Mouse (Mus musculus): ENCODE data around the gene 2010300C02Rik.

GRCm38 (mm10) chr1:37653992-37654391, 65.9 kb downstream of the 2010300C02Rik start:
- TF ChIP-seq GATA1 (IDR thresholded peaks at IDR 0.05; ENCODE audit: borderline replicate concordance, low read length) (no peak), FLI1 (IDR thresholded peaks at IDR 0.05; ENCODE audit: low read length) (no peak)
